Mouse (Mus musculus): ENCODE results near the gene Slc4a11.

Gene Slc4a11

DNA sequence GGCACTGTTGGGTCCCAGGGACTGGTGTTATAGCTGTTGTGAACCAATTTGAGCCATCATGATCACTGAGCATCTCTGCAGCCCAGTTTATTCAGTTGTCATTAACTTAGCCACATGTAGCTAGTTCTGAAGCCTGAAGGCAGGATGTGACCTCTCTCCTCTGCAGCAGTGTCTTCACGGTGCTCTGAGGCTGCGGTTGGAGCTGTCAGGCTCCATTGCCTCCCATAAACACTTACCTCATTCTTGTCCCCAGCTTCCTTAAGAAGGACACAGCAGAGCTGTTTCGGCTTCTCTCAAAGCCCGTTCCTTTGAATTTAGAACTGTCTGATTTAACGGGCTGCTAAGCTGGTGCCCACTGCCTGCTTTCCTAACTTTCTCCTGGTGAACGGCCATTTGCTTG lies 17.4 kb downstream of the Slc4a11 start:
- in situ Hi-C loops (cut with MboI, MseI), result no loop called here

DNA sequence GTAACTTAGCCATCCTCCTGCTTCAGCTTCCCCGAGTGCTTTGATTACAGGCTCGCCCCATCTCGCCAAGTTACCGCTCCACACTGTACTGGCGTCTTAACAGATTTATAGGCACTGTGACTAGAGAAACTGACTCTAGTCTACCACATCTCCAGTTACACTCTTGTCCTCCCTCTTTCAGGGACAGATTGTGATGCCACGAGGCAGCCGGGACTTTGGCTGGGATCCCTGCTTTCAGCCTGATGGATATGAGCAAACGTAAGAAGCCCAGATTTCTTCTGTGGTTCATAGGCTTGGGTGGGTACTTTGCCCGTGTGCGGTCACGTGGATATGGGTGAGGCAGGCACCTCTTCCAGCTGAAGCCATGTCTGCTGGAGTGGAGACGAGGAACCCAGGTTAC lies 18.2 kb downstream of the Slc4a11 start:
- in situ Hi-C loops (cut with MboI, MseI), result no loop called here

DNA sequence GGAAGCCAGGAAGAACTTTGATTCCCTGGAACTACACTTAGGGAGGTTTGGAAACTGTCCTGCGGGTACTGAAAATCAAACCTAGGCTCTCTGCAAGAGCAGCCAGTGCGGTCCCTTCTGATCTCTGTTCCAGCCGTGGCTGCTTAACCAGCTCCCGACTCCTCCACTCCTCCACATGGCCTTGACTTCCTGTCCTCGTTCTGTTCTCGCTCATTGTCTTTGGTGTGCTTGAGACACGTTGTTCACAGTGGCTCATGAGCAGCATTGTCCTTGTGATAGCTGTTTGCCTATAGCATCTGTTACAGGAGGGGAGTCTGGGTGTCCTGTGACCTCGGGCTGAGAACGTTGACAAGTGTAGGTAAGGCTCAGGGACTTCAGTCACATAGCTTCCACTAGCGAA lies 20.1 kb downstream of the Slc4a11 start:
- in situ Hi-C loops (cut with MboI, MseI), result no loop called here

DNA sequence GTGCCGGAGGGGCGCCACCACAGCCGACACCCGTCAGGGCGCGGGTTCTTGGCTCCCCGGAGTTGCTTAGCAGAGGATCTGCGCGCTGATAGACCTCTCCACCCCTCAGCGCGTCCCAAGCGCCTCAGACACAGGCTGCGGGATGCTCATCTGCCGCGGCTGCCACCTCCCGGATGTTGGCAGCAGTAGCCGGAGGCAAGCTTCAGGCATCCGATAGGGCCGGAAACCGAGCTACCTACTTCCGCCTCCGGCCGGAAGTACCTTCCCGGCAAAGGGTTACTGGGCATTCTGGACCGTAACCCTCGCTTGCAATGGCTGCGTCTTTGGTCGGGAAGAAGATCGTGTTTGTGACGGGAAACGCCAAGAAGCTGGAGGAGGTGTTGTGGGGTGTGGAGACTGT lies 29.8 kb downstream of the Slc4a11 start, which contains the start of gene Itpa:
Gene Itpa (plus strand): TSS at position 52 of the 400 bp plus-strand sequence.
- in situ Hi-C loops (cut with MboI, MseI), result no loop called here

DNA sequence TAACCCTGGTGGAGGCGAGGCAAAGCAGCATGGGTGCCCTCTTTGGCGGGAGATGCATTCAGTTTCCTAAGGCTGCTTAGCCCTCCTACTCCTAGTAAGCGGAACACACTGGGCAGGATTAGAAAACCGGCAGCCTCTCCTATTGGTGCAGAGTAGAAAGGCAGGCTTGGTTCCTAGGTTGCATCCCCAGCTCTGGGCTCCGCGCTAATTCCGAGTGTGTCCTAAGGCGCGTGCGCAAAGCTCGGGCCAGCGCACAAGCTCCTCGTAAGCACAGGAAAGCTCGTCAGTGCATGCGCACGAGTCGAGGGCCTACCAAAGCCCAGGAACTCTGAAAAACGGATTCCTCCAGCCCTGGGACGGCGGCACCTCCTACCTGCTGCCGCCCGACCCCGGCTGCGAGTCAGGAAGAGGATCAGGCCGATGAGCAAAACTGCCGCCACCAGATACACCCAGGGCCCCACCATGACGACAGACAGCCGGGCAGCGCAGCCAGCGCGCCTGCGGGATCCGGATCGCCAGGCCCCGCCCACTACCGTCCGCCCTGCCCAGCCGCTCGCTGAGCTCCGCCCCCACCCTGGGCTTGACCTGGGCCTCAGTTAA lies 33.1 kb downstream of the Slc4a11 start, which contains the start of gene Ddrgk1:
Gene Ddrgk1 (minus strand): TSS at position 558 of the 600 bp plus-strand sequence.
- in situ Hi-C loops (cut with MboI, MseI), result no loop called here

GRCm38 (mm10) chr2:130663342-130663741 lies 34.0 kb downstream of the Slc4a11 start:
- in situ Hi-C loops (cut with MboI, MseI), result no loop called here

DNA sequence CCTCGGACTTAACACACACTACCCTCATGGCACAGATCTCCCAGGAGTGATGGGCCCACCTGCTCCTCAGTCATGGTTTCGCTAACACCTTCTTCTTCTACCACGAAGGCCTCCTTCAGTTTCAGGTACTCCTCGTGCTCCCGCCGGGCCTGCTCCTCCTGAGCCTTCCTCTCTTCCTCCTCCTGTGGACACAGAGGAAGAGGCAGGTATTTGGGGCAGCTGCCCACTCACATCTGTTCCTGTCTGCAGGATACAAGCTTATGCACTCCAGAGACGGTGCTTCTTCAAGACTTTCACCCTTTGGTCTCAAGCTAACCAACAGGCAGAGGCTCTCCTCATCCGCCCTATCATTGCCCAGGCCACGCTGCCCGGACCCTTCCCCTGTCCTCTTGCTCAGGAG lies 38.8 kb downstream of the Slc4a11 start:
- in situ Hi-C loops (cut with MboI, MseI), result loop anchor here (10.0 kb wide), 1 partner anchor 374 kb away; the partner anchor contains the start of gene Idh3b

DNA sequence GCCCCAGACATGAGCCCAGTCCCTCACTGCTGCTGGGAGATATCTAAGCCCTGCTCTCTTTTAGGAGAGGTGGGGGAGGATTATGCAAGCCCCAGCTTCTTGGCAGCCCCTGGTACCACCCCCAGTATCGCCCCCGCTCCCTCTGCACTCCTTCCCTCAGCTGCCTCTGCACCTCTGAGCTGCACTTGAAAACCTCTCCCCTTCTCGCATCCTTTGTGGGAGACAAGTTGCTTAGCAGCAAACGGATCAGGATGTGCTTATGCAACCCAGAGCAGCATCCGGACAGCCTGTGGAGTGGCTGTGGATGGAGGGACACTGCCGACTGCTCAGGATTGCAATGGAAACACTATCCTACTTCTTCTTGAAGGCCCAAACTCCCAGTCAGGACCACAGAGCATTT lies 39.8 kb downstream of the Slc4a11 start:
- in situ Hi-C loops (cut with MboI, MseI), result loop anchor here (10.0 kb wide), 1 partner anchor 373 kb away; the partner anchor contains the start of gene Idh3b

DNA sequence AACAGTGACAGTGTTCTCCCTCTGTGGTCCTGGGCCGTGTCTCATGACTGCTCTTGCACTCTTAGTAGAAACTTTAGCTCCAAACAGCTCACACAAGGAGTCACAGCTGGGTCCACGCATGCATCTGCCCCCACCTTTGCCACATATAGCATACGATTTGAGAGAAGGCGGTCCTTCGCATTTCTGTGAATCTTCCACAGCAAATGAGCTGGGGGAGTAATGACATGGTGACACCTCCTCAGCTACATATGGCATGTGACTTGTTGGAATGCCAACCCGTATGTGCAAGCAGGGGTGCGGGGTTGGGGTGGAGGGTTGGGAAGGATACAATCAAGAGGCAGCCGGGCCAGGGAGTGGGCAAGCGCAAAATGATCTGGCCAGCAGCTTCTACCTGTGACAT lies 40.8 kb downstream of the Slc4a11 start:
- in situ Hi-C loops (cut with MboI, MseI), result loop anchor here (10.0 kb wide), 1 partner anchor 372 kb away; the partner anchor contains the start of gene Idh3b

- in situ Hi-C loops (cut with MboI, MseI), result loop anchor here (10.0 kb wide), 1 partner anchor 371 kb away; the partner anchor contains the start of gene Idh3b
Observed at GRCm38 (mm10) chr2:130655660-130656339, 41.5 kb downstream of the Slc4a11 start.

GRCm38 (mm10) chr2:130653760-130654159 lies 43.6 kb downstream of the Slc4a11 start:
- in situ Hi-C loops (cut with MboI, MseI), result loop anchor here (10.0 kb wide), 1 partner anchor 369 kb away; the partner anchor contains the start of gene Idh3b

DNA sequence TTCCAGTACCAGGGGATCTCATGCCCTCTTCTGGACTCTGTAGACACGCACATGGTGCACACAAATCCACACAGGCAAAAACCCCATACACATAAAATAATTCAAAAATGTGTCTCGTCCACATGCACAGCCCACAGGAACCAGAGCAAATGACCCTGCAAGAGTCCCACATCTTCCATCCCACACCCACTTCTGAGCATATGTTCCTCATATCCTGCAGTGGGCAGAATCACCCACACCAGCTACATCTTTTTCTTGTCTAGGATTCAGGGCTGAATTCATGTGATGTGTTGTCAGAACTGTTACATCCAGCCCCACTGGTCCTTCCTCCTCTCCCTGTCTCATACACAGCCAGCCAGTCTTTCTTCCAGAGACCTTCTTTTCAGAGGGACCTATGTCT lies 44.0 kb downstream of the Slc4a11 start:
- in situ Hi-C loops (cut with MboI, MseI), result loop anchor here (10.0 kb wide), 1 partner anchor 369 kb away; the partner anchor contains the start of gene Idh3b

DNA sequence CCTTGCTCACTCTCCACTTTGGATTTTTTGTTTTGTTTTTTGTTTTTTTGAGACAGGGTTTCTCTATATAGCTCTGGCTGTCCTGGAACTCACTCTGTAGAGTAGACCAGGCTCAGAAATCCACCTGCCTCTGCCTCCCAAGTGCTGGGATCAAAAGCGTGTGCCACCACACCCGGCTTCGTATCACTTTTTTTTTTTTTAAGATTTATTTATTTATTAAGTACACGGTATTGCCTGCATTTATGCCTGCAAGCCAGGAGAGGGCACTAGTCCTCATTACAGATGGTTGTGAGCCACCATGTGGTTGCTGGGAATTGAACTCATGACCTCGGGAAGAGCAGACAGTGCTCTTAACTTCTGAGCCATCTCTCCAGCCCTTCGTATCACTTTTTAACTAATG lies 48.3 kb downstream of the Slc4a11 start:
- in situ Hi-C loops (cut with MboI, MseI), result loop anchor here (25.0 kb wide), 1 partner anchor 1363 kb away; no protein-coding TSS in a partner anchor

DNA sequence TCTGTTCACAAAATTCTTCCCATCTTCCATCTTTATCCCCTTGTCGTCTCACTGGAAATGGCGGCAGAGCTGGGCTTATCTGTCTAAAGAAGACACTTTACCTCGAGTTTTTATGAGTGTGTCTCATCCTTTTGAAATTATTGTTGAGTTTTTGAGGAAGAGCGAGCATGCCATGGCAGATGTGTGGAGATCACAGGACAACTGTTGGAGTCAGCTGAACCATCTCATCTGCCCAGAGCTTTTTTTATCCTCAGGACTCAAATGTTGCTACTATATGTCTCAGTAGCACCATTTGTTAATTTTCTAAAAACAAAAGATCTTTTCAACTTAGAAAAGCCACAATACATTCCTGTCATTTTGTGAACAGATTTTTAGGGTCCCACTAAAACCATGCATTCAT lies 52.1 kb downstream of the Slc4a11 start:
- in situ Hi-C loops (cut with MboI, MseI), result loop anchor here (25.0 kb wide), 1 partner anchor 1367 kb away; no protein-coding TSS in a partner anchor

DNA sequence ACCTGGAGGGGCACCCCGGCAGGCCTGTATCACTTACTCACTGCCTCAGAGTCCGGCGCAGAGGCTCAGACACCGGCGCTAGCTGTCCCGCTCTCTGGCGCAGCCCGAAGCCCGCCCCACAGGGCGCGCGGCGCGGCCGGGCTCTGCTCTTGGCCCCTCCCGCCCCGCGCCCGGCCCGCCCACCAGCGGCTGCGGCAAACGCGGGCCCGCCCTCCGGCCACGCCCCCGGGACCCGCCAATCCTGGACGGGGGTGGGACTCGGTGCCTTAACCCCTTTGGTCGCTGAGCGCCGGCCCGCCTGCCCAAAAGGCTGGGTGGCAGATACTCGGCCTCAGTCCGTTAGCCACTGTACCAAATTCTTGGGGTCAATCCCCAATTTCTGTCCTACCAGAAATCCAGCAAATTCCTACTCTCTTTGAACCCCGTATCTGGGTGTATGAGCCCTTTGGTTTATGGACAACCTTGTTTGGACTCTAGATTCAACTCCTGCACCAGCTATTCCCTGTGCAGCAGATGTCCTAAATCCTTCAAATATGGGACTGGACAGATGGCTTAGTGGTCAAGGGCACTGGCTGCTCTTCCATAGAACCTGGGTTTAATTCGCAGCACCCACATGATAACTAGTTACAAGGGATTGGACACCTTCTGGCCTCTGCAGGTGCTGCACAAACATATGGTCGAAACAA lies 54.5 kb downstream of the Slc4a11 start, which contains the start of gene Lzts3:
Gene Lzts3 (minus strand): TSS at position 120 of the 686 bp plus-strand sequence.
- in situ Hi-C loops (cut with MboI, MseI), result loop anchor here (25.0 kb wide), 1 partner anchor 1369 kb away; no protein-coding TSS in a partner anchor

- in situ Hi-C loops (cut with MboI, MseI), result loop anchor here (25.0 kb wide), 1 partner anchor 1370 kb away; no protein-coding TSS in a partner anchor
Observed at GRCm38 (mm10) chr2:130642197-130642660, 55.1 kb downstream of the Slc4a11 start.

GRCm38 (mm10) chr2:130641351-130642025 lies 55.8 kb downstream of the Slc4a11 start:
- in situ Hi-C loops (cut with MboI, MseI), result loop anchor here (25.0 kb wide), 1 partner anchor 1371 kb away; no protein-coding TSS in a partner anchor

GRCm38 (mm10) chr2:130639276-130639675 lies 58.0 kb downstream of the Slc4a11 start:
- in situ Hi-C loops (cut with MboI, MseI), result loop anchor here (25.0 kb wide), 1 partner anchor 1373 kb away; no protein-coding TSS in a partner anchor

GRCm38 (mm10) chr2:130638101-130638611 lies 59.2 kb downstream of the Slc4a11 start:
- in situ Hi-C loops (cut with MboI, MseI), result loop anchor here (25.0 kb wide), 1 partner anchor 1374 kb away; no protein-coding TSS in a partner anchor

DNA sequence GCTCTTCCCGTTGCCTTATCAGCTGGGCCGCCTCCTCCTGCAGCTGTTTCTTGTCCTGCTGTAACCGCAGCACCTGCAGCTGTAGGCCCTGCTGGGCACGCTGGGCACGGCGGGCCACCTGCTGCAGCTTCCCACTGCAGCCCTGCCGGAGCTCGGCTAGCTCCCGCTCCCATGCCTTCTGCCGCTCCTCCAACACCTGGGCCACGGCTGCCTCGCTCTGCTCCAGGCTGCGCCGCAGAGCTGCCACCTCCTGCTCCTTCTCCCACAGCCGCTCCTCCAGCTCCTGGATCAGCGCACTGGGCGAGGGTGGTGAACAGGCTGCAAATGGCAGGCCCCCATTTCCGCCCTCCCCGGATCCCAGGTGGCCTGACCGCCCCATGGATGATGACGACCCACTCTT lies 61.5 kb downstream of the Slc4a11 start:
- in situ Hi-C loops (cut with MboI, MseI), result loop anchor here (25.0 kb wide), 1 partner anchor 1376 kb away; no protein-coding TSS in a partner anchor
